10 mouse cellular contexts compared by ENCODE assay signal in the genomic region with DNA sequence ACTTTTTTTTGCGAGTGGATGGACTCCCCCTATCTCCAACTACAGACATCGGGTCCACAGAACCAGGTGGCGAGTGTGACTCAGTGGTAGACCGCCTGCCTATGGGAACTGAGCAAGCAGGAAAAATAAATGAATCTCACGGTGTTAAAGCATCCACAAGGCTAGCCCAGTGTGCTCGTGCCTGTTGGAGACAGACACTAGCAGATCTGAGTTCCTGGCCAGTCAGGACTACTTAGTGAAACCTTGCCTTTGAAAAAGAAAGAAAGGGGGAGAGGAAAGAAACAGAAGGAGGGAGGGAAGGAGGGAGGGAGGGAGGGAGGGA.
DNase-seq lines count a peak whose midpoint lies in the region; ATAC-seq and TF ChIP-seq lines count a peak whose summit lies in the region.
"Had no signal": no experiment of that assay in that cellular context is flagged by ENCODE, and none has a peak within 500 bp of the region (broad histone marks: within the 10 kb centered on the region; RNA-seq: fewer than 3 reads in every experiment).

No protein-coding gene starts in this region.

- peak; percentile 33; the same call in 1 of the 2 replicates for ATAC-seq in kidney, embryonic 14.5 days (ENCODE audit: low FRiP score, low TSS enrichment)
- ATAC-seq in embryonic facial prominence, embryonic 12.5 days (ENCODE audit: insufficient number of reproducible peaks, insufficient read depth, low FRiP score, low TSS enrichment): no peak
- ATAC-seq in hindbrain, postnatal 0 days: no peak
- no peak for ATAC-seq in midbrain, postnatal 0 days (ENCODE audit: low FRiP score)

- no peaks in the 10 kb centered on the region for H3K27me3 ChIP-seq in kidney, embryonic 14.5 days (ENCODE audit: control insufficient read depth, insufficient read depth, low read length)
- no peaks in the 10 kb centered on the region for H3K27me3 ChIP-seq in kidney, adult 2 months (replicated peaks; ENCODE audit: control insufficient read depth, insufficient read depth, low read length)
- 0 out of 2 replicates have a peak, but pooled peaks cover 3% of the 10 kb centered on the region for H3K27me3 ChIP-seq in embryonic facial prominence, embryonic 12.5 days
- H3K27me3 ChIP-seq in hindbrain, postnatal 0 days (ENCODE audit: insufficient read depth, low read length): no peaks in the 10 kb centered on the region
- no peaks in the 10 kb centered on the region for H3K27me3 ChIP-seq in midbrain, postnatal 0 days (ENCODE audit: insufficient read depth, low read length)

- H3K4me1 ChIP-seq in kidney, embryonic 14.5 days (ENCODE audit: control insufficient read depth, insufficient read depth, low read length): peaks cover 7% of the 10 kb centered on the region; the same call in 1 of the 2 replicates
- peaks cover 5% of the 10 kb centered on the region; the same call in 1 of the 2 replicates for H3K4me1 ChIP-seq in kidney, adult 2 months (ENCODE audit: control insufficient read depth, insufficient read depth, low read length)
- peaks cover 6% of the 10 kb centered on the region for H3K4me1 ChIP-seq in embryonic facial prominence, embryonic 12.5 days
- H3K4me1 ChIP-seq in hindbrain, postnatal 0 days (ENCODE audit: insufficient read depth, low read length): no peaks in the 10 kb centered on the region
- H3K4me1 ChIP-seq in midbrain, postnatal 0 days (ENCODE audit: insufficient read depth, low read length): no peaks in the 10 kb centered on the region

- no peak overlapping the region for H3K27ac ChIP-seq in kidney, embryonic 14.5 days (ENCODE audit: low read depth, low read length)
- H3K27ac ChIP-seq in kidney, adult 2 months (ENCODE audit: insufficient read depth, low read depth, low read length): no peak overlapping the region
- no peak overlapping the region for H3K27ac ChIP-seq in embryonic facial prominence, embryonic 12.5 days
- no peak overlapping the region for H3K27ac ChIP-seq in hindbrain, postnatal 0 days
- H3K27ac ChIP-seq in midbrain, postnatal 0 days (ENCODE audit: low read depth, low read length): no peak overlapping the region

- no peak overlapping the region for H3K9ac ChIP-seq in kidney, embryonic 14.5 days (ENCODE audit: low read depth, low read length)
- H3K9ac ChIP-seq in embryonic facial prominence, embryonic 12.5 days: no peak overlapping the region
- H3K9ac ChIP-seq in hindbrain, postnatal 0 days (replicated peaks; ENCODE audit: low read length): no peak overlapping the region
- no peak overlapping the region for H3K9ac ChIP-seq in midbrain, postnatal 0 days (replicated peaks; ENCODE audit: low read length, poor library complexity, severe bottlenecking)

- no peak for DNase-seq in kidney, adult 2 months
- DNase-seq in hindbrain, postnatal 0 days (ENCODE audit: low spot score): no peak
- no peak for DNase-seq in midbrain, postnatal 0 days (ENCODE audit: low spot score)
- DNase-seq in urinary bladder, postnatal 10 days (ENCODE audit: low spot score): no peak
- no peak for DNase-seq in left cerebral cortex, adult 9 months (ENCODE audit: low spot score in 2 of 2)
- no peak for DNase-seq in right cerebral cortex, postnatal 4 days
- DNase-seq: cerebellum, adult 9-11 months; left cerebral cortex, postnatal 4 days had no signal

- H3K9me3 ChIP-seq in kidney, embryonic 14.5 days (ENCODE audit: control insufficient read depth, low read length): no peaks in the 10 kb centered on the region
- H3K9me3 ChIP-seq in embryonic facial prominence, embryonic 12.5 days: no peaks in the 10 kb centered on the region
- no peaks in the 10 kb centered on the region for H3K9me3 ChIP-seq in hindbrain, postnatal 0 days (ENCODE audit: low read length)
- H3K9me3 ChIP-seq in midbrain, postnatal 0 days (ENCODE audit: low read length): no peaks in the 10 kb centered on the region

- H3K4me3 ChIP-seq in kidney, embryonic 14.5 days (ENCODE audit: low read length): no peak overlapping the region
- H3K4me3 ChIP-seq in kidney, adult 2 months (ENCODE audit: insufficient read depth, low read depth, low read length): no peak overlapping the region
- peak overlapping the region; percentile 27; the same call in 1 of the 2 replicates for H3K4me3 ChIP-seq in embryonic facial prominence, embryonic 12.5 days
- no peak overlapping the region for H3K4me3 ChIP-seq in hindbrain, postnatal 0 days (ENCODE audit: low read length)
- 0 out of 2 replicates have a peak overlapping the region, but pooled peaks have one; percentile 27 for H3K4me3 ChIP-seq in midbrain, postnatal 0 days (ENCODE audit: low read depth, low read length)

- TF ChIP-seq CTCF in kidney, adult 2 months (conservative IDR thresholded peaks at IDR 0.05; ENCODE audit: insufficient read depth, insufficient read length, low read depth, low read length): no peak
- TF ChIP-seq CTCF in hindbrain, postnatal 0 days (IDR thresholded peaks at IDR 0.05; ENCODE audit: low read depth): no peak
- TF ChIP-seq CTCF in midbrain, postnatal 0 days (IDR thresholded peaks at IDR 0.05): no peak; the same call in 1 of the 2 replicates

- 26% methylated on average over 6 of the region's 6 CpGs for WGBS in kidney, embryonic 14.5 days
- WGBS in kidney, adult 2 months: 31% methylated on average over 6 of the region's 6 CpGs
- WGBS in embryonic facial prominence, embryonic 12.5 days: 30% methylated on average over 6 of the region's 6 CpGs
- 40% methylated on average over 6 of the region's 6 CpGs for WGBS in hindbrain, postnatal 0 days
- WGBS in midbrain, postnatal 0 days: 33% methylated on average over 6 of the region's 6 CpGs

- no peak for TF ChIP-seq POLR2A in kidney, adult 2 months (IDR thresholded peaks at IDR 0.05; ENCODE audit: low read depth, low read length)

- no peaks in the 10 kb centered on the region for H3K36me3 ChIP-seq in kidney, embryonic 14.5 days (ENCODE audit: control insufficient read depth, insufficient read depth, low read length)
- no peaks in the 10 kb centered on the region for H3K36me3 ChIP-seq in kidney, adult 2 months (ENCODE audit: control insufficient read depth, insufficient read depth, low read length)
- H3K36me3 ChIP-seq in embryonic facial prominence, embryonic 12.5 days: no peaks in the 10 kb centered on the region
- H3K36me3 ChIP-seq in hindbrain, postnatal 0 days (ENCODE audit: insufficient read depth, low read length): no peaks in the 10 kb centered on the region
- no peaks in the 10 kb centered on the region for H3K36me3 ChIP-seq in midbrain, postnatal 0 days (ENCODE audit: insufficient read depth, low read length)

- no peak overlapping the region for H3K4me2 ChIP-seq in kidney, embryonic 14.5 days (replicated peaks; ENCODE audit: low read depth, low read length)
- H3K4me2 ChIP-seq in embryonic facial prominence, embryonic 12.5 days (replicated peaks): peak overlapping the region; percentile 58
- peak overlapping the region; percentile 55 for H3K4me2 ChIP-seq in hindbrain, postnatal 0 days (ENCODE audit: low read depth, low read length)
- H3K4me2 ChIP-seq in midbrain, postnatal 0 days (ENCODE audit: low read depth, low read length, poor library complexity, severe bottlenecking): peak overlapping the region; percentile 52; the same call in 1 of the 2 replicates

Comparison
In these comparisons a context has a peak if more than half of its experiments do, and no peak if none do; other contexts are left out.
1. H3K4me3 ChIP-seq: peak in embryonic facial prominence, embryonic 12.5 days (single experiment) and midbrain, postnatal 0 days (single experiment); none in kidney, embryonic 14.5 days (single experiment), kidney, adult 2 months (single experiment) and hindbrain, postnatal 0 days (single experiment).